In the genomic region with DNA sequence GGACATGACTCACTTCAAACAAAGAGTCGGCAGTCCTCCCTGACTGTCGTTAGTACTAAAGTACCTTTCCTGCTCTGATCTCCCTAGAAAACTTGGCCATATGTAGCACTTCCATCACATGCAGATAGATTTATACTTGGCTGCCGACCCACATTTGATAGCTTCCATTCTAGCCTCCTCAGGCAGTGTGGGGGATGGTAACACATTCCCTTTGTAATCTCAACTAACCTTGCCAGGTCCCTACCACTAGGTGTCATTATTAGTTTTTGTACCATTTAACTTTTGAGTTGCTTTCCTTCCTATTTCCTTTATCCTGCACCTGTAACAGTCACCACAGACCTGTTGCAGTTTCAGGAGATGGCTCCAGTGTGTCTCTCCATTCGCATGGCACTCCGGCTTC, we compare ENCODE assay signal across 15 mouse cellular contexts. TPM values are rescaled to one million over a fixed set of nuclear protein-coding genes. Genes with fewer than 3 reads are reported as not detected.
DNase-seq lines count a peak whose midpoint lies in the region; ATAC-seq and TF ChIP-seq lines count a peak whose summit lies in the region.
"Had no signal": no experiment of that assay in that cellular context is flagged by ENCODE, and none has a peak within 500 bp of the region (broad histone marks: within the 10 kb centered on the region; RNA-seq: fewer than 3 reads in every experiment).

No protein-coding gene starts in this region.

- TF ChIP-seq EP300 in heart, postnatal 0 days (IDR thresholded peaks at IDR 0.05; ENCODE audit: low read depth): no peak
- no peak for TF ChIP-seq EP300 in lung, postnatal 0 days (IDR thresholded peaks at IDR 0.05)

- H3K36me3 ChIP-seq in heart, postnatal 0 days (replicated peaks; ENCODE audit: control insufficient read depth, insufficient read depth, low read length): peaks cover 35% of the 10 kb centered on the region
- peaks cover 12% of the 10 kb centered on the region; the same call in 1 of the 2 replicates for H3K36me3 ChIP-seq in lung, postnatal 0 days (ENCODE audit: insufficient read depth, low read length)
- H3K36me3 ChIP-seq in hindbrain, embryonic 12.5 days: peaks cover 27% of the 10 kb centered on the region

- TF ChIP-seq CTCF in heart, postnatal 0 days (IDR thresholded peaks at IDR 0.05; ENCODE audit: low read depth): peak; percentile 31
- TF ChIP-seq CTCF in lung, postnatal 0 days (IDR thresholded peaks at IDR 0.05): peak; percentile 52

- 44% methylated on average over 5 of the region's 5 CpGs for WGBS in heart, postnatal 0 days
- 43% methylated on average over 5 of the region's 5 CpGs for WGBS in lung, postnatal 0 days
- 87% methylated on average over 5 of the region's 5 CpGs for WGBS in hindbrain, embryonic 12.5 days

- H3K9ac ChIP-seq in heart, postnatal 0 days (replicated peaks; ENCODE audit: low read depth, low read length): no peak overlapping the region
- no peak overlapping the region for H3K9ac ChIP-seq in lung, postnatal 0 days (replicated peaks; ENCODE audit: low read depth)
- no peak overlapping the region for H3K9ac ChIP-seq in hindbrain, embryonic 12.5 days
- H3K9ac ChIP-seq: limb, embryonic 12.5 days; neural tube, embryonic 15.5 days had no signal

- peaks cover 9% of the 10 kb centered on the region; the same call in 1 of the 2 replicates for H3K4me1 ChIP-seq in heart, postnatal 0 days (ENCODE audit: control insufficient read depth, insufficient read depth)
- peaks cover 5% of the 10 kb centered on the region; the same call in 1 of the 2 replicates for H3K4me1 ChIP-seq in lung, postnatal 0 days (ENCODE audit: insufficient read depth, low read depth, low read length)
- H3K4me1 ChIP-seq in hindbrain, embryonic 12.5 days: peaks cover 10% of the 10 kb centered on the region

- DNase-seq in heart, postnatal 0 days (ENCODE audit: low spot score): peak; percentile 37
- no peak for DNase-seq in heart, adult 8-10 months (ENCODE audit: low spot score)
- peak; percentile 41 for DNase-seq in lung, postnatal 0 days (ENCODE audit: low spot score)
- DNase-seq in lung, postnatal 4 days: no peak
- DNase-seq in NIH3T3 (ENCODE audit: low read depth): peak; percentile 55
- peak; percentile 47 for DNase-seq in naive thymus-derived CD4-positive, alpha-beta T cell, adult 2 months (ENCODE audit: low read depth)
- DNase-seq: cerebellum, adult 18-20 months; gastrocnemius, postnatal 14 days; thymus, postnatal 14 days had no signal

- no peak overlapping the region for H3K4me3 ChIP-seq in heart, postnatal 0 days (ENCODE audit: low read depth, low read length)
- no peak overlapping the region for H3K4me3 ChIP-seq in lung, postnatal 0 days (ENCODE audit: low read depth, low read length)
- H3K4me3 ChIP-seq in hindbrain, embryonic 12.5 days: no peak overlapping the region
- H3K4me3 ChIP-seq: limb, embryonic 12.5 days; neural tube, embryonic 15.5 days had no signal

- no peaks in the 10 kb centered on the region for H3K27me3 ChIP-seq in heart, postnatal 0 days (ENCODE audit: control insufficient read depth, insufficient read depth, low read length)
- H3K27me3 ChIP-seq in lung, postnatal 0 days (replicated peaks; ENCODE audit: insufficient read depth, low read length): no peaks in the 10 kb centered on the region
- no peaks in the 10 kb centered on the region for H3K27me3 ChIP-seq in hindbrain, embryonic 12.5 days
- H3K27me3 ChIP-seq: limb, embryonic 12.5 days; neural tube, embryonic 15.5 days had no signal

- ATAC-seq in heart, postnatal 0 days (ENCODE audit: insufficient read depth, low read depth): no peak
- no peak for ATAC-seq in lung, postnatal 0 days
- no peak for ATAC-seq in hindbrain, embryonic 12.5 days (ENCODE audit: low FRiP score)

- H3K4me2 ChIP-seq in heart, postnatal 0 days (ENCODE audit: low read depth, low read length): no peak overlapping the region
- no peak overlapping the region for H3K4me2 ChIP-seq in lung, postnatal 0 days (replicated peaks; ENCODE audit: low read depth, low read length)
- no peak overlapping the region for H3K4me2 ChIP-seq in hindbrain, embryonic 12.5 days (replicated peaks)
- H3K4me2 ChIP-seq: limb, embryonic 12.5 days; midbrain, embryonic 11.5 days; neural tube, embryonic 15.5 days had no signal

- H3K27ac ChIP-seq in heart, postnatal 0 days (ENCODE audit: low read depth): no peak overlapping the region
- no peak overlapping the region for H3K27ac ChIP-seq in lung, postnatal 0 days (ENCODE audit: low read length)
- no peak overlapping the region for H3K27ac ChIP-seq in hindbrain, embryonic 12.5 days
- H3K27ac ChIP-seq: limb, embryonic 12.5 days; neural tube, embryonic 15.5 days had no signal

- no peaks in the 10 kb centered on the region for H3K9me3 ChIP-seq in heart, postnatal 0 days (replicated peaks; ENCODE audit: control insufficient read depth, low read length)
- no peaks in the 10 kb centered on the region for H3K9me3 ChIP-seq in lung, postnatal 0 days (ENCODE audit: low read length)
- H3K9me3 ChIP-seq in hindbrain, embryonic 12.5 days (replicated peaks): no peaks in the 10 kb centered on the region
- H3K9me3 ChIP-seq: limb, embryonic 12.5 days; neural tube, embryonic 15.5 days had no signal

RNA-seq across cellular contexts. Expression of a gene that starts 3.2 kb away (rescaled TPM):
- 11.4 and 16.6 TPM in 2 replicates for total RNA-seq in heart, postnatal 0 days (2014; rRNA removed; ENCODE audit: low replicate concordance)
- 33.9 and 37.3 TPM in 2 replicates for polyA plus RNA-seq in heart, postnatal 0 days (2015; fragmentation: Nextera tagmentation; extraction: Ambion mirVana)
- 10 to 100 TPM; 28.8 to 38.4 (median 35.9) TPM for total RNA-seq in heart, adult 8-10 months (2022)
- polyA plus RNA-seq in lung, postnatal 0 days (2015; fragmentation: Nextera tagmentation; extraction: Ambion mirVana): 91.7 and 98.0 TPM in 2 replicates
- 65.1 and 78.8 TPM in 2 replicates for polyA plus RNA-seq in hindbrain, embryonic 12.5 days (2016; fragmentation: Nextera tagmentation; extraction: Ambion mirVana)

RNA-seq across cellular contexts. Expression of a gene that starts 22.0 kb away (rescaled TPM):
- total RNA-seq in heart, postnatal 0 days (2014; rRNA removed; ENCODE audit: low replicate concordance): not detected in 2 replicates
- not detected in 2 replicates for polyA plus RNA-seq in heart, postnatal 0 days (2015; fragmentation: Nextera tagmentation; extraction: Ambion mirVana)
- not detected for total RNA-seq in heart, adult 8-10 months (2022)
- polyA plus RNA-seq in lung, postnatal 0 days (2015; fragmentation: Nextera tagmentation; extraction: Ambion mirVana): not detected in 2 replicates
- polyA plus RNA-seq in hindbrain, embryonic 12.5 days (2016; fragmentation: Nextera tagmentation; extraction: Ambion mirVana): not detected in 2 replicates
- total RNA-seq: gastrocnemius, postnatal 14 days; hematopoietic stem cell, adult 5-6 weeks; layer of hippocampus, adult 18-20 months had no signal
- polyA plus RNA-seq: limb, embryonic 12.5 days; midbrain, embryonic 11.5 days; neural tube, embryonic 15.5 days had no signal

RNA-seq across cellular contexts. Expression of a gene that starts 26.0 kb away (rescaled TPM):
- total RNA-seq in heart, postnatal 0 days (2014; rRNA removed; ENCODE audit: low replicate concordance): not detected in 2 replicates
- polyA plus RNA-seq in heart, postnatal 0 days (2015; fragmentation: Nextera tagmentation; extraction: Ambion mirVana): not detected in 2 replicates
- total RNA-seq in heart, adult 8-10 months (2022): not detected
- not detected in 2 replicates for polyA plus RNA-seq in lung, postnatal 0 days (2015; fragmentation: Nextera tagmentation; extraction: Ambion mirVana)
- polyA plus RNA-seq in hindbrain, embryonic 12.5 days (2016; fragmentation: Nextera tagmentation; extraction: Ambion mirVana): not detected in 2 replicates
- total RNA-seq: gastrocnemius, postnatal 14 days; hematopoietic stem cell, adult 5-6 weeks; layer of hippocampus, adult 18-20 months had no signal
- polyA plus RNA-seq: limb, embryonic 12.5 days; midbrain, embryonic 11.5 days; neural tube, embryonic 15.5 days had no signal

RNA-seq across cellular contexts. Expression of a gene that starts 33.7 kb away (rescaled TPM):
- not detected in 2 replicates for total RNA-seq in heart, postnatal 0 days (2014; rRNA removed; ENCODE audit: low replicate concordance)
- polyA plus RNA-seq in heart, postnatal 0 days (2015; fragmentation: Nextera tagmentation; extraction: Ambion mirVana): not detected in 2 replicates
- total RNA-seq in heart, adult 8-10 months (2022): not detected
- not detected in 2 replicates for polyA plus RNA-seq in lung, postnatal 0 days (2015; fragmentation: Nextera tagmentation; extraction: Ambion mirVana)
- polyA plus RNA-seq in hindbrain, embryonic 12.5 days (2016; fragmentation: Nextera tagmentation; extraction: Ambion mirVana): not detected in 2 replicates
- total RNA-seq: gastrocnemius, postnatal 14 days; hematopoietic stem cell, adult 5-6 weeks; layer of hippocampus, adult 18-20 months had no signal
- polyA plus RNA-seq: limb, embryonic 12.5 days; midbrain, embryonic 11.5 days; neural tube, embryonic 15.5 days had no signal

Comparison
In these comparisons a context has a peak if more than half of its experiments do, and no peak if none do; other contexts are left out.
1. DNase-seq: peak in heart, postnatal 0 days (single experiment), lung, postnatal 0 days (single experiment), NIH3T3 (single experiment) and naive thymus-derived CD4-positive, alpha-beta T cell, adult 2 months (single experiment); none in heart, adult 8-10 months (single experiment) and lung, postnatal 4 days (0 of 2).